Mouse (Mus musculus) neural tube, embryonic 13.5 days (tissue): ENCODE measurements around the gene Tk1. TPM values are rescaled to one million over a fixed set of nuclear protein-coding genes. Genes with fewer than 3 reads are reported as not detected.
A peak's percentile ranks its signal among the peaks of the same experiment; 100 is the strongest.

Experiments
- ATAC-seq: fragments of 200-750 bp; cut with Nextera tagmentation; 2 replicates; pipeline ENCODE4 v1.8.0; 2017; ENCODE audit warnings: low read depth, mild to moderate bottlenecking, moderate TSS enrichment, moderate library complexity
- H3K27ac ChIP-seq: fragments of 300-500 bp; sonication (generic); replicated peaks from 2 replicates; pipeline ENCODE4 v1.5.1; 2015; ENCODE audit warnings: moderate library complexity, mild to moderate bottlenecking, inconsistent platforms
- H3K27me3 ChIP-seq: fragments of 300-500 bp; sonication (generic); 2 replicates; pipeline ENCODE4 v1.6.1; 2015; ENCODE audit warnings: mild to moderate bottlenecking, inconsistent platforms
- H3K36me3 ChIP-seq: fragments of 300-500 bp; sonication (generic); 2 replicates; pipeline ENCODE4 v1.6.1; 2015; ENCODE audit warnings: mild to moderate bottlenecking, inconsistent platforms
- H3K4me1 ChIP-seq: fragments of 300-500 bp; sonication (generic); replicated peaks from 2 replicates; pipeline ENCODE4 v1.6.1; 2015; ENCODE audit warnings: inconsistent platforms
- H3K4me2 ChIP-seq: fragments of 300-500 bp; sonication (generic); 2 replicates; pipeline ENCODE4 v1.6.1; 2015; ENCODE audit warnings: inconsistent platforms, mild to moderate bottlenecking, moderate library complexity
- H3K4me3 ChIP-seq: fragments of 300-500 bp; sonication (generic); 2 replicates; pipeline ENCODE4 v1.5.1; 2015; ENCODE audit warnings: mild to moderate bottlenecking, inconsistent platforms
- H3K9ac ChIP-seq: fragments of 300-500 bp; sonication (generic); 2 replicates; pipeline ENCODE4 v1.6.1; 2015; ENCODE audit warnings: moderate library complexity, mild to moderate bottlenecking, inconsistent platforms
- H3K9me3 ChIP-seq: fragments of 300-500 bp; sonication (generic); 2 replicates; pipeline ENCODE4 v1.6.1; 2016; ENCODE audit warnings: inconsistent platforms
- WGBS: fragments of 180-500 bp; shearing (Covaris S2); methylation state at CpG from one replicate; pipeline ENCODE4 v1.1.7; 2015; 5-methylcytosine and 5-hydroxymethylcytosine counted together
- polyA plus RNA-seq: library from polyadenylated mRNA; unstranded; fragments of >200 nt; fragmentation: Nextera tagmentation; extraction: Ambion mirVana; gene quantifications from 2 replicates; pipeline ENCODE4 v1.2.1, GENCODE M21; 2015

Tk1 gene
- polyA plus RNA-seq = 15.8 and 24.0 TPM in 2 replicates

- Histone ChIP-seq H3K4me3 (peak within 1 kb of the TSS; percentile 42), H3K27me3 (no peaks in the 10 kb centered on the region), H3K9ac (peak within 1 kb of the TSS; percentile 71), H3K9me3 (no peaks in the 10 kb centered on the region), H3K27ac (peak within 1 kb of the TSS; percentile 49), H3K4me2 (peak within 1 kb of the TSS; percentile 75), H3K4me1 (peaks cover 75% of the 10 kb centered on the region), H3K36me3 (no peaks in the 10 kb centered on the region)
- ATAC-seq = peak; percentile 42; the same call in 1 of the 2 replicates
- under 1% methylated on average over 34 of the region's 34 CpGs for WGBS
Measured at GRCm38 (mm10) chr11:117825333-117826101, at the start of gene Tk1, which contains the start of gene Afmid. Tk1 (minus strand) TSS chr11:117826092. Afmid (plus strand) TSS chr11:117825924.

GRCm38 (mm10) chr11:117875681-117876080 is 49.8 kb upstream of the Tk1 start:
- H3K27ac ChIP-seq = no peak overlapping the region
- H3K9ac ChIP-seq = 0 out of 2 replicates have a peak overlapping the region, but pooled peaks have one; percentile 5
- H3K36me3 ChIP-seq = no peaks in the 10 kb centered on the region
- 24% methylated on average over 6 of the region's 6 CpGs for WGBS
- H3K4me2 ChIP-seq = no peak overlapping the region
- H3K4me1 ChIP-seq = peaks cover 35% of the 10 kb centered on the region
- peaks cover 4% of the 10 kb centered on the region; the same call in 1 of the 2 replicates for H3K27me3 ChIP-seq
- ATAC-seq = no peak
- H3K4me3 ChIP-seq = no peak overlapping the region
- H3K9me3 ChIP-seq = no peaks in the 10 kb centered on the region

DNA sequence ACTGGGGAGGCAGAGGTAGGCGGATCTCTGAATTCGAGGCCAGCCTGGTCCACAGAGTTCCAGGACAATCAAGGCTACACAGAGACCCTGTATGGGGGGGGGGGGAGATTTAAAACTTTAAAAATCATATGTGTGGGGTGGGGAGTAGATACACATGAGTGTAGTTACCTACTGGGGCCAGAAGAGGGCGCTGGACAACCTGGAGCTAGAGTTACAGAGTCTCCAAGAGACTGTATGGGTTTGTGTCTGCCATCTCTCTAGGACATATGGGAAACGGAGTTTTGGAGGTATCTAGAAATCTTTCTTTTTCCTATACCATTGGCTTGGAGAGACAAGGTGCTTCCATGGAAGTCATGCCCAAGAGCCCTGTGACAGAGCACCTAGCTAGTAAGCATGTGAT is 48.5 kb upstream of the Tk1 start:
- Histone ChIP-seq H3K27me3 (peaks cover 4% of the 10 kb centered on the region; the same call in 1 of the 2 replicates), H3K27ac (no peak overlapping the region), H3K9me3 (no peaks in the 10 kb centered on the region), H3K9ac (no peak overlapping the region), H3K4me3 (no peak overlapping the region), H3K36me3 (no peaks in the 10 kb centered on the region), H3K4me1 (peaks cover 37% of the 10 kb centered on the region), H3K4me2 (no peak overlapping the region)
- 58% methylated on average over 4 of the region's 4 CpGs for WGBS
- no peak for ATAC-seq

DNA sequence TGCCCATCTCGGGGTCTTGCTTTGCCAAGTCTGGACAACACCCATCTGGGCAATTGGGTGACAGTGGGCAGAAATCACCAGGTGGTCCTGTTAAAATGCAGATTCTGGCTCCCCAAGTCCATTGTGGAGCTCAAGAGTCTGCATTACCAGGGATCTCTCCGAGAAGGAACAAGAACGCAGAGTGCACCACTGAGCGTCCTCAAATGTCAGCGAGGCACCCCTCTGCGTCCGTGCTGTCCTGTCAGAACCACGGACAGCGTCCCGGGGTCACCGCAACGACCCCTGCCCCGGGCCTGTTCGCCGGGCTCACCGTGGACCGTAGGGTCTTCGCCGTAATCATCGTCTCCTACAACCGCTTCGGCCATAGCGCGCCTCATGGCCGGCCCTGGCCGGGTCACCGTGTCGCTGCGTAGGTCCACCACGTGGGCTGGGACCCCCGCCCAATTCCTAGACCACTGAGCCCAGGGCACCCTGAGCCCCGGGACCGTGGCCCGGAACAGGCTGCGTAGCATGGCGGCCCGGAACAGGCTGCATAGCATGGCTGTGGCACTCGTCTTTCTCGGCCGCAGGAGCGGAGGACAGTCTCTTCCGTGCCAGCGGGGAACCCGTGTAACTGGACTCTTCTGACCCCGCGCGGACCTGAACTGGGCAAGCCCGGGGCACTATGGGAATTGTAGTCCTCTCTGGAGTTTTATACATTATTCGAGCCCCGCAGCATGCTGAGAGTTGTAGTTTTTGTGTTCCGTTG is 47.1 kb upstream of the Tk1 start, which contains the start of gene Tha1:
TSS of gene Tha1 (minus strand) at position 621 of the 748 bp plus-strand sequence.
- H3K36me3 ChIP-seq = no peaks in the 10 kb centered on the region
- peak within 1 kb of the TSS; percentile 97 for H3K4me2 ChIP-seq
- H3K4me3 ChIP-seq = peak within 1 kb of the TSS; percentile 72
- H3K9me3 ChIP-seq = no peaks in the 10 kb centered on the region
- peak within 1 kb of the TSS; percentile 81 for H3K9ac ChIP-seq
- peaks cover 4% of the 10 kb centered on the region; the same call in 1 of the 2 replicates for H3K27me3 ChIP-seq
- 0 out of 2 replicates have a peak within 1 kb of the TSS, but pooled peaks have one; percentile 33 for H3K27ac ChIP-seq
- peak; percentile 58; the same call in 1 of the 2 replicates for ATAC-seq
- H3K4me1 ChIP-seq = peaks cover 24% of the 10 kb centered on the region
- WGBS = 1% methylated on average over 51 of the region's 51 CpGs

GRCm38 (mm10) chr11:117871911-117872584 is 46.2 kb upstream of the Tk1 start:
- Histone ChIP-seq H3K4me1 (peaks cover 23% of the 10 kb centered on the region), H3K27ac (no peak overlapping the region), H3K4me2 (peak overlapping the region; percentile 97), H3K4me3 (no peak overlapping the region), H3K36me3 (no peaks in the 10 kb centered on the region), H3K9ac (peak overlapping the region; percentile 81), H3K9me3 (no peaks in the 10 kb centered on the region), H3K27me3 (no peaks in the 10 kb centered on the region; the same call in 1 of the 2 replicates)
- no peak for ATAC-seq
- 57% methylated on average over 12 of the region's 12 CpGs for WGBS

DNA sequence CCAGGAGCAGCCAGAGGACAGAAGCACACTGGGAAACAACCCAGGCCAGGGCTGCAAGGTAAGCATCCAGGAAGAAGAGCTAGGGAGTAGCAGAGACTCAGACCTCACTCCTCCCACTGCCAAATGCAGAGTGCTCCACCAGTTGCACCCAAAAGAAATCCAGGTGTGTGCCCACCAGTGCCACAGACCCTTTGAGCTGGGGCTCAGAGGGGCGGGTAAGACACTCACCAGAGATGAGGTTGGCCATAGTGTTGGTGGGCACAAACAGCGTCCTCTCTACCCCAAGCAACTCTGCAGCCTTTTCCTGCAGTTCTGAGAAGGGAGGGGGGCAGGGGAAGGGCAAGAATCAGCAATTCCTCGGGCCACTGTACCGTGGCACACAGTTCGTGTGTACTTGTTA is 45.5 kb upstream of the Tk1 start:
- no peak overlapping the region for H3K27ac ChIP-seq
- no peak overlapping the region for H3K4me3 ChIP-seq
- no peaks in the 10 kb centered on the region for H3K27me3 ChIP-seq
- H3K4me2 ChIP-seq = no peak overlapping the region
- no peaks in the 10 kb centered on the region for H3K9me3 ChIP-seq
- peaks cover 28% of the 10 kb centered on the region for H3K4me1 ChIP-seq
- H3K9ac ChIP-seq = 0 out of 2 replicates have a peak overlapping the region, but pooled peaks have one; percentile 81
- 78% methylated on average over 5 of the region's 5 CpGs for WGBS
- no peaks in the 10 kb centered on the region for H3K36me3 ChIP-seq
- no peak for ATAC-seq

- Histone ChIP-seq H3K4me3 (no peak overlapping the region), H3K9me3 (no peaks in the 10 kb centered on the region), H3K4me2 (no peak overlapping the region), H3K9ac (0 out of 2 replicates have a peak overlapping the region, but pooled peaks have one; percentile 17), H3K27ac (no peak overlapping the region), H3K4me1 (peaks cover 34% of the 10 kb centered on the region), H3K36me3 (no peaks in the 10 kb centered on the region), H3K27me3 (no peaks in the 10 kb centered on the region)
- 38% methylated on average over 12 of the region's 12 CpGs for WGBS
- ATAC-seq = no peak
Measured at GRCm38 (mm10) chr11:117870688-117871365, 44.9 kb upstream of the Tk1 start.

- H3K27ac ChIP-seq = peak overlapping the region; percentile 59
- 16% methylated on average over 6 of the region's 6 CpGs for WGBS
- no peaks in the 10 kb centered on the region for H3K9me3 ChIP-seq
- no peak overlapping the region for H3K4me3 ChIP-seq
- H3K9ac ChIP-seq = peak overlapping the region; percentile 49; the same call in 1 of the 2 replicates
- no peaks in the 10 kb centered on the region for H3K36me3 ChIP-seq
- no peak overlapping the region for H3K4me2 ChIP-seq
- H3K4me1 ChIP-seq = peaks cover 34% of the 10 kb centered on the region
- peak; percentile 41 for ATAC-seq
- peaks cover 23% of the 10 kb centered on the region for H3K27me3 ChIP-seq
Measured at GRCm38 (mm10) chr11:117865988-117866387, 40.1 kb upstream of the Tk1 start.

GRCm38 (mm10) chr11:117864805-117865204 is 38.9 kb upstream of the Tk1 start:
- peaks cover 40% of the 10 kb centered on the region for H3K4me1 ChIP-seq

GRCm38 (mm10) chr11:117863174-117863856 is 37.4 kb upstream of the Tk1 start:
- ATAC-seq = no peak

More at GRCm38 (mm10) chr11:117864805-117865204, 38.9 kb upstream of the Tk1 start:
- H3K9ac ChIP-seq = no peak overlapping the region
- no peak overlapping the region for H3K4me2 ChIP-seq
- 70% methylated on average over 2 of the region's 2 CpGs for WGBS
- peaks cover 34% of the 10 kb centered on the region for H3K27me3 ChIP-seq
- no peaks in the 10 kb centered on the region for H3K36me3 ChIP-seq
- no peak overlapping the region for H3K27ac ChIP-seq
- no peaks in the 10 kb centered on the region for H3K9me3 ChIP-seq
- no peak overlapping the region for H3K4me3 ChIP-seq
- no peak for ATAC-seq

More at GRCm38 (mm10) chr11:117863174-117863856, 37.4 kb upstream of the Tk1 start:
- Histone ChIP-seq H3K27me3 (peaks cover 41% of the 10 kb centered on the region), H3K4me2 (no peak overlapping the region), H3K4me1 (peaks cover 40% of the 10 kb centered on the region), H3K27ac (no peak overlapping the region), H3K4me3 (no peak overlapping the region), H3K9me3 (no peaks in the 10 kb centered on the region), H3K9ac (no peak overlapping the region), H3K36me3 (no peaks in the 10 kb centered on the region)
- 36% methylated on average over 11 of the region's 11 CpGs for WGBS
